Comparison of ENCODE assay signal across 13 mouse cellular contexts in genomic region chr19:55847043-55847442, GRCm38 (mm10).
"Had no signal": no experiment of that assay in that cellular context is flagged by ENCODE, and none has a peak within 500 bp of the region (broad histone marks: within the 10 kb centered on the region; RNA-seq: fewer than 3 reads in every experiment).

No protein-coding gene starts in this region.

- H3K4me3 ChIP-seq: intestine, embryonic 15.5 days; liver, embryonic 15.5 days; midbrain, embryonic 15.5 days; neural tube, embryonic 13.5 days had no signal

- ATAC-seq: intestine, embryonic 15.5 days; lung, postnatal 0 days; midbrain, embryonic 15.5 days had no signal

- H3K9me3 ChIP-seq: intestine, embryonic 15.5 days; liver, embryonic 15.5 days; midbrain, embryonic 15.5 days; neural tube, embryonic 13.5 days had no signal

- DNase-seq: left cerebral cortex, postnatal 4 days; lung, adult 2 months; lung, postnatal 36 days; right cerebral cortex, adult 18-20 months; right cerebral cortex, postnatal 25 days; thymus, postnatal 4 days had no signal

- H3K36me3 ChIP-seq: intestine, embryonic 15.5 days; liver, embryonic 15.5 days; midbrain, embryonic 15.5 days; neural tube, embryonic 13.5 days had no signal

- H3K4me2 ChIP-seq: intestine, embryonic 15.5 days; liver, embryonic 11.5 days; liver, embryonic 15.5 days; midbrain, embryonic 15.5 days; neural tube, embryonic 13.5 days had no signal

- H3K9ac ChIP-seq: intestine, embryonic 15.5 days; liver, embryonic 15.5 days; midbrain, embryonic 15.5 days; neural tube, embryonic 13.5 days had no signal

- H3K27ac ChIP-seq: intestine, embryonic 15.5 days; liver, embryonic 15.5 days; midbrain, embryonic 15.5 days; neural tube, embryonic 13.5 days; stomach, postnatal 0 days had no signal

- H3K27me3 ChIP-seq: intestine, embryonic 15.5 days; midbrain, embryonic 15.5 days; neural tube, embryonic 13.5 days had no signal

- H3K4me1 ChIP-seq: liver, embryonic 15.5 days had no signal
